Mouse (Mus musculus) lung, postnatal 4 days (tissue): Measurements from ENCODE around the gene Cend1.
"Not testable (repeated sequence)": the region's sequence is repeated elsewhere in the genome, so short reads cannot be mapped to it uniquely, and the experiment has no call there.

Experiments used
- DNase-seq, 2 experiments: peaks; one replicate each; pipeline ENCODE4 v3.0.0; 2021

Gene Cend1

GRCm38 (mm10) chr7:141426948-141427730, 2.2 kb downstream of the Cend1 start:
- DNase-seq, result no peak

GRCm38 (mm10) chr7:141423811-141424210, 5.5 kb downstream of the Cend1 start:
- no peak for DNase-seq

GRCm38 (mm10) chr7:141420030-141420702, 9.1 kb downstream of the Cend1 start:
- no peak for DNase-seq

GRCm38 (mm10) chr7:141418970-141419369, 10.3 kb downstream of the Cend1 start:
- DNase-seq, result peak in 1 of 2 experiments; percentile 37

GRCm38 (mm10) chr7:141417731-141418681, 11.3 kb downstream of the Cend1 start:
- DNase-seq, result no peak

- no peak for DNase-seq
These were observed 13.0 kb downstream of the Cend1 start for GRCm38 (mm10) chr7:141416144-141416841.

- DNase-seq, result peak; percentile 99 to 100
These were observed 15.3 kb downstream of the Cend1 start, which contains the start of gene Gatd1 for GRCm38 (mm10) chr7:141413809-141414584. Gene Gatd1 (minus strand): TSS chr7:141414136.

- DNase-seq, result no peak
These were observed 16.0 kb downstream of the Cend1 start for GRCm38 (mm10) chr7:141413331-141413730.

GRCm38 (mm10) chr7:141411667-141412066, 17.6 kb downstream of the Cend1 start:
- no peak for DNase-seq

GRCm38 (mm10) chr7:141410631-141411030, 18.7 kb downstream of the Cend1 start:
- DNase-seq, result no peak

- DNase-seq, result peak; percentile 86 to 92
These were observed 20.5 kb downstream of the Cend1 start for GRCm38 (mm10) chr7:141408833-141409232.

- not testable (repeated sequence) for DNase-seq
These were observed 21.6 kb downstream of the Cend1 start for GRCm38 (mm10) chr7:141407670-141408069.

- no peak for DNase-seq
These were observed 23.8 kb downstream of the Cend1 start for GRCm38 (mm10) chr7:141405466-141405865.

- DNase-seq, result peak; percentile 72 to 79
These were observed 26.0 kb downstream of the Cend1 start for GRCm38 (mm10) chr7:141403305-141403704.

GRCm38 (mm10) chr7:141395348-141395747, 33.9 kb downstream of the Cend1 start:
- DNase-seq, result no peak

- DNase-seq, result peak; percentile 81 to 86
These were observed 34.5 kb downstream of the Cend1 start for GRCm38 (mm10) chr7:141394771-141395170.

- peak; percentile 43 to 47 for DNase-seq
These were observed 35.1 kb downstream of the Cend1 start for GRCm38 (mm10) chr7:141394158-141394557.

- no peak for DNase-seq
These were observed 36.6 kb downstream of the Cend1 start for GRCm38 (mm10) chr7:141392552-141393222.

- peak; percentile 96 to 97 for DNase-seq
These were observed 37.4 kb downstream of the Cend1 start, which contains the start of gene Taldo1 for GRCm38 (mm10) chr7:141391625-141392551. Gene Taldo1 (plus strand): TSS chr7:141392199.
